Mouse (Mus musculus): ENCODE data around the gene Gpr171.
"Not testable (repeated sequence)": the region's sequence is repeated elsewhere in the genome, so short reads cannot be mapped to it uniquely, and the experiment has no call there.

Gene Gpr171

GRCm38 (mm10) chr3:59121067-59121730 lies 19.6 kb upstream of the Gpr171 start:
- ATAC-seq (ENCODE audit: insufficient number of reproducible peaks, low FRiP score, low TSS enrichment) = no peak

- peak; percentile 27; the same call in 1 of the 2 replicates for ATAC-seq (ENCODE audit: insufficient number of reproducible peaks, low FRiP score, low TSS enrichment)
Observed at GRCm38 (mm10) chr3:59113973-59114517, 12.4 kb upstream of the Gpr171 start.

- ATAC-seq (ENCODE audit: insufficient number of reproducible peaks, low FRiP score, low TSS enrichment) = not testable (repeated sequence)
Observed at GRCm38 (mm10) chr3:59113291-59113690, 11.7 kb upstream of the Gpr171 start.

- ATAC-seq (ENCODE audit: insufficient number of reproducible peaks, low FRiP score, low TSS enrichment) = no peak
Observed at GRCm38 (mm10) chr3:59111944-59112343, 10.3 kb upstream of the Gpr171 start.

- ATAC-seq (ENCODE audit: insufficient number of reproducible peaks, low FRiP score, low TSS enrichment) = not testable (repeated sequence)
Observed at GRCm38 (mm10) chr3:59109834-59110233, 8.2 kb upstream of the Gpr171 start.

- ATAC-seq (ENCODE audit: insufficient number of reproducible peaks, low FRiP score, low TSS enrichment) = no peak
Observed at GRCm38 (mm10) chr3:59107439-59107838, 5.8 kb upstream of the Gpr171 start.

- no peak for ATAC-seq (ENCODE audit: insufficient number of reproducible peaks, low FRiP score, low TSS enrichment)
Observed at GRCm38 (mm10) chr3:59104462-59104861, 2.8 kb upstream of the Gpr171 start.

- ATAC-seq (ENCODE audit: insufficient number of reproducible peaks, low FRiP score, low TSS enrichment) = no peak
Observed at GRCm38 (mm10) chr3:59102146-59102545, 525 bp upstream of the Gpr171 start.

GRCm38 (mm10) chr3:59098540-59098939 lies 3.1 kb downstream of the Gpr171 start:
- no peak for ATAC-seq (ENCODE audit: insufficient number of reproducible peaks, low FRiP score, low TSS enrichment)

GRCm38 (mm10) chr3:59097421-59097820 lies 4.2 kb downstream of the Gpr171 start:
- no peak for ATAC-seq (ENCODE audit: insufficient number of reproducible peaks, low FRiP score, low TSS enrichment)

- no peak for ATAC-seq (ENCODE audit: insufficient number of reproducible peaks, low FRiP score, low TSS enrichment)
Observed at GRCm38 (mm10) chr3:59092702-59093101, 8.9 kb downstream of the Gpr171 start.

- ATAC-seq (ENCODE audit: insufficient number of reproducible peaks, low FRiP score, low TSS enrichment) = peak; percentile 75
Observed at GRCm38 (mm10) chr3:59080919-59081318, 20.7 kb downstream of the Gpr171 start.

GRCm38 (mm10) chr3:59080293-59080916 lies 21.2 kb downstream of the Gpr171 start:
- ATAC-seq (ENCODE audit: insufficient number of reproducible peaks, low FRiP score, low TSS enrichment) = no peak

- peak; percentile 48; the same call in 1 of the 2 replicates for ATAC-seq (ENCODE audit: insufficient number of reproducible peaks, low FRiP score, low TSS enrichment)
Observed at GRCm38 (mm10) chr3:59079327-59079726, 22.3 kb downstream of the Gpr171 start.

- no peak for ATAC-seq (ENCODE audit: insufficient number of reproducible peaks, low FRiP score, low TSS enrichment)
Observed at GRCm38 (mm10) chr3:59078585-59078984, 23.0 kb downstream of the Gpr171 start.

GRCm38 (mm10) chr3:59077278-59077677 lies 24.3 kb downstream of the Gpr171 start:
- ATAC-seq (ENCODE audit: insufficient number of reproducible peaks, low FRiP score, low TSS enrichment) = no peak

- ATAC-seq (ENCODE audit: insufficient number of reproducible peaks, low FRiP score, low TSS enrichment) = not testable (repeated sequence)
Observed at GRCm38 (mm10) chr3:59069071-59069470, 32.5 kb downstream of the Gpr171 start.

- ATAC-seq (ENCODE audit: insufficient number of reproducible peaks, low FRiP score, low TSS enrichment) = no peak
Observed at GRCm38 (mm10) chr3:59066558-59067294, 34.9 kb downstream of the Gpr171 start.

GRCm38 (mm10) chr3:59065937-59066336 lies 35.7 kb downstream of the Gpr171 start:
- ATAC-seq (ENCODE audit: insufficient number of reproducible peaks, low FRiP score, low TSS enrichment) = no peak

- no peak for ATAC-seq (ENCODE audit: insufficient number of reproducible peaks, low FRiP score, low TSS enrichment)
Observed at GRCm38 (mm10) chr3:59063431-59063830, 38.2 kb downstream of the Gpr171 start.

GRCm38 (mm10) chr3:59062141-59062540 lies 39.5 kb downstream of the Gpr171 start:
- ATAC-seq (ENCODE audit: insufficient number of reproducible peaks, low FRiP score, low TSS enrichment) = no peak

Data from cerebellum, adult (tissue).